Mouse (Mus musculus) spleen, adult 2 months (tissue): ENCODE measurements around the gene Tspan12.

Experiments
- CTCF ChIP-seq: fragments of 200-500 bp; IDR thresholded peaks from 2 replicates; pipeline ENCODE4 v1.5.1; 2011; ENCODE audit warnings: mild to moderate bottlenecking, inconsistent platforms; ENCODE audit not compliant: insufficient read depth, insufficient read length, insufficient replicate concordance; ENCODE audit errors: extremely low read depth
- POLR2A ChIP-seq: fragments of 200-500 bp; IDR thresholded peaks from 2 replicates; pipeline ENCODE4 v1.6.1; 2011; ENCODE audit warnings: low read depth, low read length, inconsistent platforms

- TF ChIP-seq CTCF (no peak), POLR2A (no peak)
These were observed 55.2 kb downstream of the Tspan12 start for GRCm38 (mm10) chr6:21797087-21797486.
